Mouse (Mus musculus): ENCODE results near the gene Sh2d6. TPM values are rescaled to one million over a fixed set of nuclear protein-coding genes. Genes with fewer than 3 reads are reported as not detected.

Gene Sh2d6
- polyA plus RNA-seq, 1 experiment, result not detected

GRCm38 (mm10) chr6:72553079-72553412 is 31.5 kb upstream of the Sh2d6 start:
- no peaks in the 10 kb centered on the region for H3K36me3 ChIP-seq (ENCODE audit: control insufficient read depth)
- TF ChIP-seq GATA1 (IDR thresholded peaks at IDR 0.05; ENCODE audit: low read length) (no peak), TAL1 (IDR thresholded peaks at IDR 0.05; ENCODE audit: low read length) (no peak)
- no peaks in the 10 kb centered on the region for H3K27me3 ChIP-seq (ENCODE audit: control insufficient read depth)
- peaks cover 40% of the 10 kb centered on the region for H3K4me1 ChIP-seq (ENCODE audit: control insufficient read depth)
- H3K9me3 ChIP-seq (ENCODE audit: control insufficient read depth, low read length), result no peaks in the 10 kb centered on the region
- peak overlapping the region; percentile 60 for H3K4me3 ChIP-seq (replicated peaks)

- Histone ChIP-seq H3K27me3 (ENCODE audit: control insufficient read depth) (no peaks in the 10 kb centered on the region), H3K4me3 (replicated peaks) (peak overlapping the region; percentile 60), H3K9me3 (ENCODE audit: control insufficient read depth, low read length) (no peaks in the 10 kb centered on the region), H3K4me1 (ENCODE audit: control insufficient read depth) (peaks cover 40% of the 10 kb centered on the region), H3K36me3 (ENCODE audit: control insufficient read depth) (no peaks in the 10 kb centered on the region)
- TF ChIP-seq GATA1 (IDR thresholded peaks at IDR 0.05; ENCODE audit: low read length), result no peak
- no peak for TF ChIP-seq TAL1 (IDR thresholded peaks at IDR 0.05; ENCODE audit: low read length)
Measured at GRCm38 (mm10) chr6:72552171-72553078, 30.9 kb upstream of the Sh2d6 start.

- no peak for TF ChIP-seq GATA1 (IDR thresholded peaks at IDR 0.05; ENCODE audit: low read length)
- TF ChIP-seq TAL1 (IDR thresholded peaks at IDR 0.05; ENCODE audit: low read length), result no peak
- Histone ChIP-seq H3K36me3 (ENCODE audit: control insufficient read depth) (no peaks in the 10 kb centered on the region), H3K4me1 (ENCODE audit: control insufficient read depth) (peaks cover 40% of the 10 kb centered on the region), H3K9me3 (ENCODE audit: control insufficient read depth, low read length) (peaks cover 4% of the 10 kb centered on the region; the same call in 1 of the 2 replicates), H3K4me3 (replicated peaks) (no peak overlapping the region), H3K27me3 (ENCODE audit: control insufficient read depth) (no peaks in the 10 kb centered on the region)
Measured at GRCm38 (mm10) chr6:72550503-72551100, 29.1 kb upstream of the Sh2d6 start.

- TF ChIP-seq TAL1 (IDR thresholded peaks at IDR 0.05; ENCODE audit: low read length), result no peak
- TF ChIP-seq GATA1 (IDR thresholded peaks at IDR 0.05; ENCODE audit: low read length), result no peak
- Histone ChIP-seq H3K4me1 (ENCODE audit: control insufficient read depth) (peaks cover 42% of the 10 kb centered on the region), H3K36me3 (ENCODE audit: control insufficient read depth) (no peaks in the 10 kb centered on the region), H3K9me3 (ENCODE audit: control insufficient read depth, low read length) (peaks cover 4% of the 10 kb centered on the region; the same call in 1 of the 2 replicates), H3K27me3 (ENCODE audit: control insufficient read depth) (no peaks in the 10 kb centered on the region), H3K4me3 (replicated peaks) (no peak overlapping the region)
Measured at GRCm38 (mm10) chr6:72550025-72550424, 28.5 kb upstream of the Sh2d6 start.

- H3K4me3 ChIP-seq (replicated peaks), result peak overlapping the region; percentile 41
- H3K27me3 ChIP-seq (ENCODE audit: control insufficient read depth), result no peaks in the 10 kb centered on the region
- TF ChIP-seq GATA1 (IDR thresholded peaks at IDR 0.05; ENCODE audit: low read length) (no peak), TAL1 (IDR thresholded peaks at IDR 0.05; ENCODE audit: low read length) (no peak)
- H3K4me1 ChIP-seq (ENCODE audit: control insufficient read depth), result peaks cover 50% of the 10 kb centered on the region
- H3K36me3 ChIP-seq (ENCODE audit: control insufficient read depth), result no peaks in the 10 kb centered on the region
- H3K9me3 ChIP-seq (ENCODE audit: control insufficient read depth, low read length), result peaks cover 4% of the 10 kb centered on the region; the same call in 1 of the 2 replicates
Measured at GRCm38 (mm10) chr6:72549041-72549580, 27.6 kb upstream of the Sh2d6 start.

GRCm38 (mm10) chr6:72547862-72548261 is 26.4 kb upstream of the Sh2d6 start:
- H3K36me3 ChIP-seq (ENCODE audit: control insufficient read depth), result no peaks in the 10 kb centered on the region
- TF ChIP-seq GATA1 (IDR thresholded peaks at IDR 0.05; ENCODE audit: low read length) (no peak), TAL1 (IDR thresholded peaks at IDR 0.05; ENCODE audit: low read length) (no peak)
- H3K4me3 ChIP-seq (replicated peaks), result no peak overlapping the region
- H3K27me3 ChIP-seq (ENCODE audit: control insufficient read depth), result no peaks in the 10 kb centered on the region
- H3K4me1 ChIP-seq (ENCODE audit: control insufficient read depth), result peaks cover 44% of the 10 kb centered on the region
- H3K9me3 ChIP-seq (ENCODE audit: control insufficient read depth, low read length), result peaks cover 4% of the 10 kb centered on the region; the same call in 1 of the 2 replicates

GRCm38 (mm10) chr6:72547121-72547520 is 25.6 kb upstream of the Sh2d6 start:
- Histone ChIP-seq H3K27me3 (ENCODE audit: control insufficient read depth) (no peaks in the 10 kb centered on the region), H3K4me3 (replicated peaks) (no peak overlapping the region), H3K4me1 (ENCODE audit: control insufficient read depth) (peaks cover 37% of the 10 kb centered on the region), H3K36me3 (ENCODE audit: control insufficient read depth) (no peaks in the 10 kb centered on the region), H3K9me3 (ENCODE audit: control insufficient read depth, low read length) (peaks cover 4% of the 10 kb centered on the region; the same call in 1 of the 2 replicates)
- TF ChIP-seq TAL1 (IDR thresholded peaks at IDR 0.05; ENCODE audit: low read length) (no peak), GATA1 (IDR thresholded peaks at IDR 0.05; ENCODE audit: low read length) (no peak)

GRCm38 (mm10) chr6:72545377-72545776 is 23.9 kb upstream of the Sh2d6 start:
- no peaks in the 10 kb centered on the region for H3K36me3 ChIP-seq (ENCODE audit: control insufficient read depth)
- H3K4me1 ChIP-seq (ENCODE audit: control insufficient read depth), result peaks cover 32% of the 10 kb centered on the region
- H3K4me3 ChIP-seq (replicated peaks), result no peak overlapping the region
- no peaks in the 10 kb centered on the region for H3K27me3 ChIP-seq (ENCODE audit: control insufficient read depth)
- TF ChIP-seq GATA1 (IDR thresholded peaks at IDR 0.05; ENCODE audit: low read length) (no peak), TAL1 (IDR thresholded peaks at IDR 0.05; ENCODE audit: low read length) (no peak)
- peaks cover 8% of the 10 kb centered on the region for H3K9me3 ChIP-seq (ENCODE audit: control insufficient read depth, low read length)

All from erythroblast, embryonic 14.5 days (primary cell).